8 mouse cellular contexts compared by ENCODE assay signal in the genomic region with DNA sequence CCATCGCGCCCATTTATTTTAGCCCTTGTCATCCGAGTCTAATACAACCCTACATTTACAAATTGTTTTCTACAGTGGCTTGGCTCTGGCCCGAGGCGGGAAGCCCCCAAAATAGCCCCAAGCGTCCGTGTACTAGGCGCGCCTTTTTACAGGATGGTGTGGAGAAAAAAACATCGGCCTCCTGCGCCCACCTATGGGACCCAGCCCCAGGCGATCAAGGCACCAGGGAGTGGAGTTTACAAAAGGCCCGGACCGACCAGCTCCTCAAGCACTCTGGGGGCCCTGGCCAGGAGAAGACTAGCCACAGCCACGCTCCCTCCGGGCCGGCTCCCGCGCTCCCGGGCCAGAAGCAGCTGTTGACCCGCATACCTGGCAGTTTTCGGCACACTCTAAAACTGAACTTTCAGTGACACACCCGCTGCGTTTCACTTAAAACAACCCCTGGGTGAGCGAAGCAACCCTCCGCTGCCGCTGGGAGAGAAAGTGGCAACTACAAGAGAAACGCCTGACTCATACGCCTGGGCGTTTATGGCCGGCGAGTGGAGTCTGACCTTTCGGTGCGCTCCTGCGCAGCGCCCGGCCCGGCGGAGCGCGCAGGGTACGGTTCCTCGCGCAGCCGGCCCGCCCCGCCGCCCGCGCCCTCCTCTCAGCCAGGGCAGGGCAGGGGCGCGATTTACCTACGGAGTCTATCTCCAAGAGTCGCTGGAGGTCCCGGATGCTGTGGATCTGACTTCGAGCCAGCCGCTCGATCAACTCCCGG. TPM values are rescaled to one million over a fixed set of nuclear protein-coding genes. Genes with fewer than 3 reads are reported as not detected.
DNase-seq lines count a peak whose midpoint lies in the region; ATAC-seq and TF ChIP-seq lines count a peak whose summit lies in the region.

No protein-coding gene starts in this region.

- WGBS in hindbrain, embryonic 16.5 days, result 5% methylated on average over 56 of the region's 59 CpGs
- 4% methylated on average over 59 of the region's 59 CpGs for WGBS in liver, embryonic 15.5 days (ENCODE audit: insufficient replicate concordance)
- WGBS in small intestine, adult 2 months, result 12% methylated on average over 59 of the region's 59 CpGs

- peaks cover 11% of the 10 kb centered on the region; the same call in 1 of the 2 replicates for H3K4me1 ChIP-seq in embryonic fibroblast, embryonic 13.5 days (ENCODE audit: control insufficient read depth, insufficient read depth, low read length)
- peaks cover 52% of the 10 kb centered on the region for H3K4me1 ChIP-seq in hindbrain, embryonic 16.5 days (ENCODE audit: control insufficient read depth, insufficient read depth, low read depth, low read length)
- peaks cover 37% of the 10 kb centered on the region for H3K4me1 ChIP-seq in liver, embryonic 15.5 days (replicated peaks)
- H3K4me1 ChIP-seq in small intestine, adult 2 months (ENCODE audit: control insufficient read depth, insufficient read depth, insufficient read length, low read length), result peaks cover 39% of the 10 kb centered on the region

- peak overlapping the region; percentile 96 for H3K4me2 ChIP-seq in hindbrain, embryonic 16.5 days (ENCODE audit: low read length)
- H3K4me2 ChIP-seq in liver, embryonic 15.5 days, result peak overlapping the region; percentile 74

- H3K36me3 ChIP-seq in hindbrain, embryonic 16.5 days (ENCODE audit: control insufficient read depth, insufficient read depth, low read length), result no peaks in the 10 kb centered on the region
- H3K36me3 ChIP-seq in liver, embryonic 15.5 days (replicated peaks), result no peaks in the 10 kb centered on the region
- peaks cover 4% of the 10 kb centered on the region for H3K36me3 ChIP-seq in small intestine, adult 2 months (ENCODE audit: control insufficient read depth, insufficient read depth, low read length)

- H3K27me3 ChIP-seq in hindbrain, embryonic 16.5 days (replicated peaks; ENCODE audit: control insufficient read depth, insufficient read depth, low read length), result peaks cover 23% of the 10 kb centered on the region
- H3K27me3 ChIP-seq in liver, embryonic 15.5 days, result peaks cover 85% of the 10 kb centered on the region
- no peaks in the 10 kb centered on the region for H3K27me3 ChIP-seq in small intestine, adult 2 months (ENCODE audit: control insufficient read depth, insufficient read depth, low read length)

- DNase-seq in urinary bladder, adult 2 months (ENCODE audit: low spot score), result peak; percentile 46
- DNase-seq in urinary bladder, postnatal 14 days (ENCODE audit: low spot score), result no peak
- no peak for DNase-seq in layer of hippocampus, postnatal 36 days

- peak; percentile 47; the same call in 1 of the 2 replicates for TF ChIP-seq POLR2A in embryonic fibroblast, embryonic 13.5 days (IDR thresholded peaks at IDR 0.05; ENCODE audit: low read depth, low read length)
- TF ChIP-seq POLR2A in small intestine, adult 2 months (IDR thresholded peaks at IDR 0.05; ENCODE audit: low read depth, low read length), result no peak

- peak overlapping the region; percentile 85 for H3K4me3 ChIP-seq in embryonic fibroblast, embryonic 13.5 days (ENCODE audit: insufficient read depth, low read length)
- peak overlapping the region; percentile 83 for H3K4me3 ChIP-seq in hindbrain, embryonic 16.5 days (ENCODE audit: low read length)
- H3K4me3 ChIP-seq in liver, embryonic 15.5 days (replicated peaks), result peak overlapping the region; percentile 57
- H3K4me3 ChIP-seq in small intestine, adult 2 months (ENCODE audit: low read depth, low read length), result peak overlapping the region; percentile 82

- no peaks in the 10 kb centered on the region for H3K9me3 ChIP-seq in hindbrain, embryonic 16.5 days (ENCODE audit: control insufficient read depth, low read length)
- no peaks in the 10 kb centered on the region for H3K9me3 ChIP-seq in liver, embryonic 15.5 days (replicated peaks)

- TF ChIP-seq CTCF in embryonic fibroblast, embryonic 13.5 days (IDR thresholded peaks at IDR 0.05; ENCODE audit: borderline replicate concordance, insufficient read depth, low read length), result no peak
- TF ChIP-seq CTCF in small intestine, adult 2 months (IDR thresholded peaks at IDR 0.05; ENCODE audit: extremely low read depth, insufficient read length, insufficient replicate concordance, low read depth, low read length), result no peak

- H3K9ac ChIP-seq in hindbrain, embryonic 16.5 days (ENCODE audit: low read depth, low read length), result peak overlapping the region; percentile 93
- no peak overlapping the region for H3K9ac ChIP-seq in liver, embryonic 15.5 days

- ATAC-seq in hindbrain, embryonic 16.5 days, result no peak
- ATAC-seq in liver, embryonic 15.5 days (ENCODE audit: insufficient read depth), result no peak
- no peak for ATAC-seq in megakaryocyte-erythroid progenitor cell, adult 5-6 weeks (replicated peaks; ENCODE audit: low FRiP score, low TSS enrichment, poor library complexity, severe bottlenecking)

- H3K27ac ChIP-seq in embryonic fibroblast, embryonic 13.5 days (ENCODE audit: insufficient read depth, low read length), result peak overlapping the region; percentile 76
- no peak overlapping the region for H3K27ac ChIP-seq in hindbrain, embryonic 16.5 days (ENCODE audit: low read depth, low read length)
- no peak overlapping the region for H3K27ac ChIP-seq in liver, embryonic 15.5 days (replicated peaks)
- H3K27ac ChIP-seq in small intestine, adult 2 months (ENCODE audit: insufficient read depth, low read depth, low read length), result peak overlapping the region; percentile 74

RNA-seq across cellular contexts. Expression of gene Pdgfa, which starts 4.4 kb away (rescaled TPM):
- 20.4 and 39.0 TPM in 2 replicates for polyA plus RNA-seq in urinary bladder, adult 2 months (2012; rRNA removed)
- polyA plus RNA-seq in embryonic fibroblast, embryonic 13.5 days (2011; ENCODE audit: insufficient read length, low read depth, missing spikeins), result 32.4 and 43.2 TPM in 2 replicates
- polyA plus RNA-seq in hindbrain, embryonic 16.5 days (2015; fragmentation: Nextera tagmentation; extraction: Ambion mirVana), result 26.2 and 33.4 TPM in 2 replicates
- 1.6 and 3.0 TPM in 2 replicates for polyA plus RNA-seq in liver, embryonic 15.5 days (2015; fragmentation: Nextera tagmentation; extraction: Ambion mirVana)
- polyA plus RNA-seq in small intestine, adult 2 months (2012; rRNA removed), result 39.7 and 74.2 TPM in 2 replicates
- total RNA-seq in layer of hippocampus, postnatal 36 days (2021), result 10 to 100 TPM; 36.1 to 40.8 TPM
- total RNA-seq in megakaryocyte-erythroid progenitor cell, adult 5-6 weeks (2014; fragmentation: Nextera tagmentation), result not detected in 2 replicates
- 1.5 TPM in 1 of 2 replicates, not detected in the other for total RNA-seq in megakaryocyte-erythroid progenitor cell, adult 5-6 weeks (2017)

Comparison
In these comparisons a context has a peak if more than half of its experiments do, and no peak if none do; other contexts are left out.
1. H3K27ac ChIP-seq: peak in embryonic fibroblast, embryonic 13.5 days (single experiment) and small intestine, adult 2 months (single experiment); none in hindbrain, embryonic 16.5 days (single experiment) and liver, embryonic 15.5 days (single experiment).
2. Peak in every context shown above with its lines, with median percentiles within 50 percentile points of each other: H3K4me3 ChIP-seq.